Mouse (Mus musculus) megakaryocyte, embryonic 14.5 days (primary cell): ENCODE measurements around the gene Cdhr4.

Experiments used
- FLI1 ChIP-seq: IDR thresholded peaks from 2 replicates; pipeline ENCODE4 v1.6.1; 2012; ENCODE audit warnings: low read length, inconsistent platforms, mixed read lengths
- GATA1 ChIP-seq: IDR thresholded peaks from 3 replicates; pipeline ENCODE4 v1.6.1; 2012; ENCODE audit warnings: mixed read lengths, low read length, inconsistent platforms, borderline replicate concordance

DNA sequence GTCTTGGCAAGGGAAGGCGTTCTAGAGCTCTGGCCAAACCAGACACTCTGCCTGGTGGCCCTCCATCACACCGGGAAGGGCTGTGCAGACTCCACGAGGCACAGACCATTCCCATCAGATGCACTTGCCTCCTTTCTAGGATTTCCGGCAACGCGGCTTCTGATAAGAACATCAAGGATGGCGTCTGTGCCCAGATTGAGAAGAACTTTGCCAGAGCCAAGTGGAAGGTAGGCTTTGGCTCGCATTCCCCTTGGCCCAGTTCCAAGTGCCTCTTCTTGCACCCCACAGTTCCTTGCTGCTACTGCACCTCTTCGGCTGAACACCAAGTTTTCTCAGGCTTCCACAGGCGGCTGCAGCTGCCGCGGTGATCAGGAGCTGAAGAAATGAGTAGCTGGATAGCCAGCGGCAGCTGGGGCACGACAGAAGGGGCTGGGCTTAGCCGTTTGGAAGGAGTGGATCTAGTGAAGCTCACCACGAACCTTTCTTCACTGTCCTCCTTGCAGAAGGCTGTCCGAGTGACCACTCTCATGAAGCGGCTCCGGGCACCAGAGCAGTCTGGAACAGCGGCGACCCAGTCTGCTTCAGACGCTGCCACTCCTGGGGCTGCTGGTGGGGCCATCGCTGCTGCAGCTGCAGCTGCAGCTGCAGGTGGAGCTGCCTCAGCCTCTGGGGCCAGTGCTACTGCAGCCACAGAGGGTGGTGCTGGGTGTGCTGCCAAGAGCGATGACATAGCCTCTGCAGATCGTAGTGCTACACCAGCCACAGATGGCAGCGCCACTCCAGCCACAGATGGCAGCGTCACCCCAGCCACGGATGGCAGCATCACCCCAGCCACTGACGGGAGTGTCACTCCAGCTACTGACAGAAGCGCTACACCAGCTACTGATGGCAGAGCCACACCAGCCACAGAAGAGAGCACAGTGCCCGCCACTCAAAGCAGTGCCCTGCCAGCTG is 44.8 kb upstream of the Cdhr4 start:
- no peak for TF ChIP-seq GATA1
- TF ChIP-seq FLI1, result no peak
